Mouse (Mus musculus) lung, adult 2 months (tissue): ENCODE data around the gene Mapk8ip2.

Experiments
- CTCF ChIP-seq: fragments of 200-500 bp; IDR thresholded peaks from 2 replicates; pipeline ENCODE4 v1.5.1; 2011; ENCODE audit warnings: mild to moderate bottlenecking, low read length, control low read depth; ENCODE audit not compliant: insufficient read depth
- POLR2A ChIP-seq: fragments of 200-500 bp; IDR thresholded peaks from 2 replicates; pipeline ENCODE4 v1.6.1; 2011; ENCODE audit warnings: low read depth, mild to moderate bottlenecking, control low read depth, low read length, borderline replicate concordance; ENCODE audit errors: extremely low read depth

DNA sequence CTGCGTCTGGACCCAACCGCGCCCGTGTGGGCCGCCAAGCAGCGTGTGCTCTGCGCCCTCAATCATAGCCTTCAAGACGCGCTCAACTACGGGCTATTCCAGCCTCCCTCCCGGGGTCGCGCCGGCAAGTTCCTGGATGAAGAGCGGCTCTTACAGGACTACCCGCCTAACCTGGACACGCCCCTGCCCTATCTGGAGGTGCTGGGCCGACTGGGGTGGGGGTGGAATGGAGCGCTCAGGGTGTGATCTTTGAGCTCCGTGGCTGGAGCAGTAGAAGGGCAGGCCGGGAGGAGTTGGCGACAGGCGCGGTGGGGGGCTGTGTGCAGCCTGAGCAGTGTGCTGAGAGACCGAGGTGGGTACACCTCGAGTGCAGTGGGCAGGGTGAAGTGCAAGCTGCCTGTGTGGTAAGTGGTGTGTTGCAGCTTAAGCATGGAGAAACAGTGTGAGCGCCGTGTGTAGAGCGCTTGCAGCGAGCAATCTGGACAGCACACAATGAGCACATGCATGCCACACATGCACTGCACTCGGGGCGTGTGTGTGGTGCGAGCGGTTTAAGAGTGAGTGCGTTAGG is 46.6 kb downstream of the Mapk8ip2 start:
- TF ChIP-seq POLR2A (no peak), CTCF (no peak)
